Mouse (Mus musculus) lung, postnatal 36 days (tissue): Measurements from ENCODE around the gene Clec2d.
A peak's percentile ranks its signal among the peaks of the same experiment; 100 is the strongest.
"Not testable (repeated sequence)": the region's sequence is repeated elsewhere in the genome, so short reads cannot be mapped to it uniquely, and the experiment has no call there.

Experiments used
- DNase-seq: peaks from one replicate; pipeline ENCODE4 v3.0.0; 2022; ENCODE audit warnings: mixed read lengths

Gene Clec2d

GRCm38 (mm10) chr6:129187816-129188215, 7.4 kb downstream of the Clec2d start:
- DNase-seq, result not testable (repeated sequence)

GRCm38 (mm10) chr6:129193431-129193830, 13.0 kb downstream of the Clec2d start:
- no peak for DNase-seq

- not testable (repeated sequence) for DNase-seq
Observed at GRCm38 (mm10) chr6:129200066-129200465, 19.7 kb downstream of the Clec2d start.

GRCm38 (mm10) chr6:129202306-129202705, 21.9 kb downstream of the Clec2d start:
- DNase-seq, result no peak

GRCm38 (mm10) chr6:129204342-129204741, 23.9 kb downstream of the Clec2d start:
- DNase-seq, result no peak

GRCm38 (mm10) chr6:129204838-129205237, 24.4 kb downstream of the Clec2d start:
- DNase-seq, result no peak

GRCm38 (mm10) chr6:129208891-129209519, 28.6 kb downstream of the Clec2d start:
- no peak for DNase-seq

- no peak for DNase-seq
Observed at GRCm38 (mm10) chr6:129209785-129210446, 29.5 kb downstream of the Clec2d start.

- no peak for DNase-seq
Observed at GRCm38 (mm10) chr6:129210447-129210790, 30.0 kb downstream of the Clec2d start.

GRCm38 (mm10) chr6:129212421-129213195, 32.2 kb downstream of the Clec2d start:
- DNase-seq, result peak; percentile 63

GRCm38 (mm10) chr6:129213497-129213896, 33.1 kb downstream of the Clec2d start:
- peak; percentile 69 for DNase-seq

- no peak for DNase-seq
Observed at GRCm38 (mm10) chr6:129214263-129214662, 33.8 kb downstream of the Clec2d start.

- no peak for DNase-seq
Observed at GRCm38 (mm10) chr6:129215053-129215452, 34.6 kb downstream of the Clec2d start.

GRCm38 (mm10) chr6:129215886-129216637, 35.6 kb downstream of the Clec2d start:
- peak; percentile 83 for DNase-seq

GRCm38 (mm10) chr6:129216721-129217230, 36.4 kb downstream of the Clec2d start:
- no peak for DNase-seq

GRCm38 (mm10) chr6:129218191-129218696, 37.8 kb downstream of the Clec2d start:
- DNase-seq, result no peak

- DNase-seq, result peak; percentile 69
Observed at GRCm38 (mm10) chr6:129219897-129220517, 39.6 kb downstream of the Clec2d start.

GRCm38 (mm10) chr6:129221053-129221452, 40.6 kb downstream of the Clec2d start:
- no peak for DNase-seq

- peak; percentile 77 for DNase-seq
Observed at GRCm38 (mm10) chr6:129222188-129222800, 41.9 kb downstream of the Clec2d start.

GRCm38 (mm10) chr6:129223611-129224010, 43.2 kb downstream of the Clec2d start:
- no peak for DNase-seq

- no peak for DNase-seq
Observed at GRCm38 (mm10) chr6:129224090-129224489, 43.7 kb downstream of the Clec2d start.

GRCm38 (mm10) chr6:129225078-129225477, 44.7 kb downstream of the Clec2d start:
- DNase-seq, result no peak
